Comparison of ENCODE assay signal across 21 mouse cellular contexts in the genomic region with DNA sequence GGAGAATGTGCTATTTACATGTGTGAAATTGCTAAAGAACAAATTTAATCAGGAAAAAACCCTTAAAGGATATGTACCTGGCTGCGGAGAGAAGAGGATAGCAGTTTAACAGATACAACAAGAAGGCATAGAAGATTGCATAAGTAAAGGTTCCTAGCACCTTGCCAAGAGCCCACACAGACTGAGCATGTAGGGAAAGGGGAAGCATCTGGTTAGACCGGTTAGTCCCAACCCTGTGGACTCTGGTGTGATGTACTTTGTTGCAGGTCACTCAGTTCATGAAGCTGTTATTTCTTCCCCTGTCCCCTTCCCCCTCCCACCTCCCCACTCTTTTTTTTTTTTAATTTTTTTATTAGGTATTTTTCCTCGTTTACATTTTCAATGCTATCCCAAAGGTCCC.
DNase-seq lines count a peak whose midpoint lies in the region; ATAC-seq and TF ChIP-seq lines count a peak whose summit lies in the region.
"Had no signal": no experiment of that assay in that cellular context is flagged by ENCODE, and none has a peak within 500 bp of the region (broad histone marks: within the 10 kb centered on the region; RNA-seq: fewer than 3 reads in every experiment).

No protein-coding gene starts in this region.

- no peak overlapping the region for H3K9ac ChIP-seq in embryonic facial prominence, embryonic 14.5 days (ENCODE audit: low read depth, low read length)
- no peak overlapping the region for H3K9ac ChIP-seq in stomach, embryonic 15.5 days
- H3K9ac ChIP-seq: hindbrain, embryonic 14.5 days; limb, embryonic 15.5 days had no signal

- H3K4me1 ChIP-seq in embryonic facial prominence, embryonic 14.5 days (ENCODE audit: control insufficient read depth, insufficient read depth, low read length), result no peaks in the 10 kb centered on the region
- no peaks in the 10 kb centered on the region for H3K4me1 ChIP-seq in stomach, embryonic 15.5 days
- no peaks in the 10 kb centered on the region for H3K4me1 ChIP-seq in kidney, adult 2 months (ENCODE audit: control insufficient read depth, insufficient read depth, low read length)
- H3K4me1 ChIP-seq: limb, embryonic 15.5 days had no signal

- no peaks in the 10 kb centered on the region for H3K36me3 ChIP-seq in embryonic facial prominence, embryonic 14.5 days (ENCODE audit: control insufficient read depth, insufficient read depth, low read length)
- no peaks in the 10 kb centered on the region for H3K36me3 ChIP-seq in stomach, embryonic 15.5 days
- no peaks in the 10 kb centered on the region for H3K36me3 ChIP-seq in kidney, adult 2 months (ENCODE audit: control insufficient read depth, insufficient read depth, low read length)
- H3K36me3 ChIP-seq: limb, embryonic 15.5 days had no signal

- H3K27ac ChIP-seq in embryonic facial prominence, embryonic 14.5 days (replicated peaks; ENCODE audit: low read depth, low read length), result no peak overlapping the region
- H3K27ac ChIP-seq in stomach, embryonic 15.5 days, result no peak overlapping the region
- no peak overlapping the region for H3K27ac ChIP-seq in kidney, adult 2 months (ENCODE audit: insufficient read depth, low read depth, low read length)
- H3K27ac ChIP-seq: hindbrain, embryonic 14.5 days; limb, embryonic 15.5 days had no signal

- no peaks in the 10 kb centered on the region for H3K27me3 ChIP-seq in embryonic facial prominence, embryonic 14.5 days (replicated peaks; ENCODE audit: control insufficient read depth, insufficient read depth, low read length)
- H3K27me3 ChIP-seq in stomach, embryonic 15.5 days (replicated peaks), result no peaks in the 10 kb centered on the region
- no peaks in the 10 kb centered on the region; the same call in 1 of the 2 replicates for H3K27me3 ChIP-seq in kidney, adult 2 months (replicated peaks; ENCODE audit: control insufficient read depth, insufficient read depth, low read length)
- H3K27me3 ChIP-seq: limb, embryonic 15.5 days; Patski had no signal

- H3K4me2 ChIP-seq in embryonic facial prominence, embryonic 14.5 days (ENCODE audit: low read depth, low read length), result no peak overlapping the region
- no peak overlapping the region for H3K4me2 ChIP-seq in stomach, embryonic 15.5 days
- H3K4me2 ChIP-seq: heart, embryonic 11.5 days; hindbrain, embryonic 14.5 days; limb, embryonic 15.5 days had no signal

- no peak for TF ChIP-seq POLR2A in kidney, adult 2 months (IDR thresholded peaks at IDR 0.05; ENCODE audit: low read depth, low read length)

- ATAC-seq in embryonic facial prominence, embryonic 14.5 days (ENCODE audit: low read depth), result peak; percentile 68; the same call in 1 of the 2 replicates
- peak; percentile 72 to 74; a peak in 3 of 4 replicates for ATAC-seq in hematopoietic stem cell, adult 5-6 weeks (replicated peaks in 1 of 2; ENCODE audit: insufficient read depth in 1 of 2, low FRiP score in 2 of 2, low TSS enrichment in 1 of 2, low read depth in 1 of 2, poor library complexity in 2 of 2, severe bottlenecking in 2 of 2)
- ATAC-seq in stomach, embryonic 15.5 days (ENCODE audit: insufficient read depth, low FRiP score, low read depth), result peak; percentile 74; the same call in 1 of the 2 replicates
- ATAC-seq: activated CD4-positive, CD25-positive, alpha-beta regulatory T cell, adult 4 months; Patski had no signal

- H3K9me3 ChIP-seq in embryonic facial prominence, embryonic 14.5 days (ENCODE audit: control insufficient read depth, low read length), result no peaks in the 10 kb centered on the region
- no peaks in the 10 kb centered on the region for H3K9me3 ChIP-seq in stomach, embryonic 15.5 days
- H3K9me3 ChIP-seq: limb, embryonic 15.5 days had no signal

- peak; percentile 11 to 57 for DNase-seq in lung, adult 18-20 months
- DNase-seq in lung, postnatal 14 days, result no peak
- DNase-seq in embryonic facial prominence, embryonic 14.5 days (ENCODE audit: low spot score), result peak; percentile 64
- no peak for DNase-seq in c-Kit-positive CD71-positive TER-119-positive erythroid progenitor cells, embryonic 14.5 days (ENCODE audit: low spot score)
- no peak for DNase-seq in kidney, adult 2 months
- DNase-seq: adrenal gland, postnatal 36 days; cerebellum, adult 9-10 months; gastrocnemius, postnatal 10 days; heart, postnatal 14 days; kidney, adult 11 months; kidney, postnatal 36 days; spleen, adult 18-20 months; thymus, postnatal 25 days had no signal

- no peak for TF ChIP-seq CTCF in kidney, adult 2 months (conservative IDR thresholded peaks at IDR 0.05; ENCODE audit: insufficient read depth, insufficient read length, low read depth, low read length)

- no peak overlapping the region for H3K4me3 ChIP-seq in embryonic facial prominence, embryonic 14.5 days (ENCODE audit: low read depth, low read length)
- H3K4me3 ChIP-seq in stomach, embryonic 15.5 days (replicated peaks), result no peak overlapping the region
- no peak overlapping the region for H3K4me3 ChIP-seq in kidney, adult 2 months (ENCODE audit: insufficient read depth, low read depth, low read length)
- H3K4me3 ChIP-seq: erythroblast, embryonic 14.5 days; limb, embryonic 15.5 days had no signal

- 37% methylated on average over 3 of the region's 3 CpGs for WGBS in embryonic facial prominence, embryonic 14.5 days
- 46% methylated on average over 3 of the region's 3 CpGs for WGBS in stomach, embryonic 15.5 days
- 59% methylated on average over 3 of the region's 3 CpGs for whole genome bisulfite sequencing in kidney, adult 2 months

Comparison
In these comparisons a context has a peak if more than half of its experiments do, and no peak if none do; other contexts are left out.
1. DNase-seq: peak in lung, adult 18-20 months (2 of 2) and embryonic facial prominence, embryonic 14.5 days (single experiment); none in lung, postnatal 14 days (single experiment), c-Kit-positive CD71-positive TER-119-positive erythroid progenitor cells, embryonic 14.5 days (single experiment) and kidney, adult 2 months (single experiment).
2. Peak in every context shown above with its lines, with median percentiles within 50 percentile points of each other: ATAC-seq.